In genomic region chr7:28277237-28277614, GRCm38 (mm10) we compare ENCODE assay signal across 12 mouse cellular contexts. TPM values are rescaled to one million over a fixed set of nuclear protein-coding genes. Genes with fewer than 3 reads are reported as not detected.
DNase-seq lines count a peak whose midpoint lies in the region; ATAC-seq lines count a peak whose summit lies in the region.
"Had no signal": no experiment of that assay in that cellular context is flagged by ENCODE, and none has a peak within 500 bp of the region (broad histone marks: within the 10 kb centered on the region; RNA-seq: fewer than 3 reads in every experiment).

No protein-coding gene starts in this region.

- H3K9me3 ChIP-seq in erythroblast, embryonic 14.5 days (ENCODE audit: control insufficient read depth, low read length), result no peaks in the 10 kb centered on the region
- H3K9me3 ChIP-seq in megakaryocyte, embryonic 14.5 days, result no peaks in the 10 kb centered on the region
- H3K9me3 ChIP-seq in intestine, embryonic 16.5 days (ENCODE audit: control insufficient read depth, low read length), result no peaks in the 10 kb centered on the region
- no peaks in the 10 kb centered on the region for H3K9me3 ChIP-seq in neural tube, embryonic 13.5 days

- H3K27ac ChIP-seq in intestine, embryonic 16.5 days (ENCODE audit: low read length), result no peak overlapping the region
- H3K27ac ChIP-seq in neural tube, embryonic 13.5 days (replicated peaks), result no peak overlapping the region

- H3K4me1 ChIP-seq in erythroblast, embryonic 14.5 days (ENCODE audit: control insufficient read depth), result peaks cover 13% of the 10 kb centered on the region
- H3K4me1 ChIP-seq in megakaryocyte, embryonic 14.5 days, result peaks cover 10% of the 10 kb centered on the region
- peaks cover 4% of the 10 kb centered on the region; the same call in 1 of the 2 replicates for H3K4me1 ChIP-seq in intestine, embryonic 16.5 days (ENCODE audit: control insufficient read depth, insufficient read depth, low read length)
- peaks cover 24% of the 10 kb centered on the region for H3K4me1 ChIP-seq in neural tube, embryonic 13.5 days (replicated peaks)

- H3K9ac ChIP-seq in intestine, embryonic 16.5 days (ENCODE audit: low read depth, low read length), result no peak overlapping the region
- H3K9ac ChIP-seq in neural tube, embryonic 13.5 days, result no peak overlapping the region

- peaks cover 2% of the 10 kb centered on the region; the same call in 1 of the 2 replicates for H3K27me3 ChIP-seq in erythroblast, embryonic 14.5 days (ENCODE audit: control insufficient read depth)
- H3K27me3 ChIP-seq in megakaryocyte, embryonic 14.5 days (replicated peaks), result peaks cover 7% of the 10 kb centered on the region
- no peaks in the 10 kb centered on the region for H3K27me3 ChIP-seq in intestine, embryonic 16.5 days (replicated peaks; ENCODE audit: control insufficient read depth, insufficient read depth, low read length)
- no peaks in the 10 kb centered on the region for H3K27me3 ChIP-seq in neural tube, embryonic 13.5 days

- no peak for ATAC-seq in erythroblast, adult 5-6 weeks (replicated peaks; ENCODE audit: low FRiP score, poor library complexity, severe bottlenecking)
- ATAC-seq in megakaryocyte, adult 5-6 weeks (ENCODE audit: poor library complexity, severe bottlenecking), result no peak
- peak; percentile 15; the same call in 1 of the 2 replicates for ATAC-seq in intestine, embryonic 16.5 days
- peak; percentile 24; the same call in 1 of the 2 replicates for ATAC-seq in neural tube, embryonic 13.5 days (ENCODE audit: low read depth)

- no peak overlapping the region for H3K4me2 ChIP-seq in intestine, embryonic 16.5 days (ENCODE audit: low read depth, low read length)
- no peak overlapping the region for H3K4me2 ChIP-seq in neural tube, embryonic 13.5 days

- no peak for DNase-seq in right cerebral cortex, postnatal 4 days
- no peak for DNase-seq in gastrocnemius, postnatal 10 days

- H3K4me3 ChIP-seq in erythroblast, embryonic 14.5 days (replicated peaks), result peak overlapping the region; percentile 90
- H3K4me3 ChIP-seq in megakaryocyte, embryonic 14.5 days (replicated peaks), result peak overlapping the region; percentile 96
- no peak overlapping the region; the same call in 1 of the 2 replicates for H3K4me3 ChIP-seq in intestine, embryonic 16.5 days (ENCODE audit: low read length)
- no peak overlapping the region for H3K4me3 ChIP-seq in neural tube, embryonic 13.5 days

- 57% methylated on average over 8 of the region's 8 CpGs for WGBS in intestine, embryonic 16.5 days
- 53% methylated on average over 8 of the region's 8 CpGs for WGBS in neural tube, embryonic 13.5 days

- no peaks in the 10 kb centered on the region for H3K36me3 ChIP-seq in erythroblast, embryonic 14.5 days (ENCODE audit: control insufficient read depth)
- H3K36me3 ChIP-seq in megakaryocyte, embryonic 14.5 days (replicated peaks; ENCODE audit: low read length), result no peaks in the 10 kb centered on the region
- no peaks in the 10 kb centered on the region for H3K36me3 ChIP-seq in intestine, embryonic 16.5 days (ENCODE audit: control insufficient read depth, insufficient read depth, low read length)
- peaks cover 16% of the 10 kb centered on the region for H3K36me3 ChIP-seq in neural tube, embryonic 13.5 days

RNA-seq across cellular contexts. Expression of gene Eid2b, which starts 0.3 kb away (rescaled TPM):
- 0.60 and 0.94 TPM in 2 replicates for polyA plus RNA-seq in erythroblast, embryonic 14.5 days (2012)
- 0.58 TPM in 1 of 2 replicates, not detected in the other for total RNA-seq in erythroblast, adult 5-6 weeks (2015; ENCODE audit: low replicate concordance)
- 1.7 and 3.0 TPM in 2 replicates for total RNA-seq in erythroblast, adult 5-6 weeks (2017; ENCODE audit: low replicate concordance)
- polyA plus RNA-seq in megakaryocyte, embryonic 14.5 days (2012; ENCODE audit: insufficient read depth, low replicate concordance), result 7.4 and 27.7 TPM in 2 replicates
- total RNA-seq in megakaryocyte, adult 5-6 weeks (2015), result 3.6 and 5.8 TPM in 2 replicates
- 2.9 and 3.0 TPM in 2 replicates for total RNA-seq in megakaryocyte, adult 5-6 weeks (2017)
- polyA plus RNA-seq in intestine, embryonic 16.5 days (2015; fragmentation: Nextera tagmentation; extraction: Ambion mirVana), result 5.7 and 6.2 TPM in 2 replicates
- polyA plus RNA-seq in neural tube, embryonic 13.5 days (2015; fragmentation: Nextera tagmentation; extraction: Ambion mirVana), result 37.2 and 38.2 TPM in 2 replicates
- total RNA-seq in gastrocnemius, postnatal 10 days (2021), result 1 to 10 TPM; 7.7 to 8.6 TPM

RNA-seq across cellular contexts. Expression of gene Eid2, which starts 9.5 kb away (rescaled TPM):
- 0.13 TPM in 1 of 2 replicates, not detected in the other for polyA plus RNA-seq in erythroblast, embryonic 14.5 days (2012)
- not detected in 2 replicates for total RNA-seq in erythroblast, adult 5-6 weeks (2015; ENCODE audit: low replicate concordance)
- 0.34 and 0.42 TPM in 2 replicates for total RNA-seq in erythroblast, adult 5-6 weeks (2017; ENCODE audit: low replicate concordance)
- polyA plus RNA-seq in megakaryocyte, embryonic 14.5 days (2012; ENCODE audit: insufficient read depth, low replicate concordance), result 8.1 and 12.2 TPM in 2 replicates
- total RNA-seq in megakaryocyte, adult 5-6 weeks (2015), result 0.68 and 1.1 TPM in 2 replicates
- total RNA-seq in megakaryocyte, adult 5-6 weeks (2017), result 0.40 and 0.57 TPM in 2 replicates
- polyA plus RNA-seq in intestine, embryonic 16.5 days (2015; fragmentation: Nextera tagmentation; extraction: Ambion mirVana), result 0.77 and 0.98 TPM in 2 replicates
- polyA plus RNA-seq in neural tube, embryonic 13.5 days (2015; fragmentation: Nextera tagmentation; extraction: Ambion mirVana), result 7.0 and 13.5 TPM in 2 replicates
- total RNA-seq in gastrocnemius, postnatal 10 days (2021), result 10 to 100 TPM; 14.2 to 15.6 TPM

RNA-seq across cellular contexts. Expression of gene Selenov, which starts 13.8 kb away (rescaled TPM):
- polyA plus RNA-seq in erythroblast, embryonic 14.5 days (2012), result not detected in 2 replicates
- total RNA-seq in erythroblast, adult 5-6 weeks (2015; ENCODE audit: low replicate concordance), result not detected in 2 replicates
- not detected in 2 replicates for total RNA-seq in erythroblast, adult 5-6 weeks (2017; ENCODE audit: low replicate concordance)
- polyA plus RNA-seq in megakaryocyte, embryonic 14.5 days (2012; ENCODE audit: insufficient read depth, low replicate concordance), result not detected in 2 replicates
- not detected in 2 replicates for total RNA-seq in megakaryocyte, adult 5-6 weeks (2015)
- not detected in 2 replicates for total RNA-seq in megakaryocyte, adult 5-6 weeks (2017)
- 0.21 TPM in 1 of 2 replicates, not detected in the other for polyA plus RNA-seq in intestine, embryonic 16.5 days (2015; fragmentation: Nextera tagmentation; extraction: Ambion mirVana)
- 0.50 and 0.69 TPM in 2 replicates for polyA plus RNA-seq in neural tube, embryonic 13.5 days (2015; fragmentation: Nextera tagmentation; extraction: Ambion mirVana)
- not detected for total RNA-seq in gastrocnemius, postnatal 10 days (2021)
- total RNA-seq: adrenal gland, postnatal 14 days; gastrocnemius, postnatal 4 days; liver, adult 2 months; monocyte, adult 5-6 weeks had no signal
- polyA plus RNA-seq: liver, adult 2 months had no signal

RNA-seq across cellular contexts. Expression of gene Dll3, which starts 24.8 kb away (rescaled TPM):
- polyA plus RNA-seq in erythroblast, embryonic 14.5 days (2012), result 0.01 TPM in 1 of 2 replicates, not detected in the other
- total RNA-seq in erythroblast, adult 5-6 weeks (2015; ENCODE audit: low replicate concordance), result not detected in 2 replicates
- not detected in 2 replicates for total RNA-seq in erythroblast, adult 5-6 weeks (2017; ENCODE audit: low replicate concordance)
- 0.22 TPM in 1 of 2 replicates, not detected in the other for polyA plus RNA-seq in megakaryocyte, embryonic 14.5 days (2012; ENCODE audit: insufficient read depth, low replicate concordance)
- not detected in 2 replicates for total RNA-seq in megakaryocyte, adult 5-6 weeks (2015)
- total RNA-seq in megakaryocyte, adult 5-6 weeks (2017), result not detected in 2 replicates
- 2.3 and 3.3 TPM in 2 replicates for polyA plus RNA-seq in intestine, embryonic 16.5 days (2015; fragmentation: Nextera tagmentation; extraction: Ambion mirVana)
- polyA plus RNA-seq in neural tube, embryonic 13.5 days (2015; fragmentation: Nextera tagmentation; extraction: Ambion mirVana), result 31.1 and 31.6 TPM in 2 replicates
- not detected for total RNA-seq in gastrocnemius, postnatal 10 days (2021)
- total RNA-seq: gastrocnemius, postnatal 4 days; liver, adult 2 months; monocyte, adult 5-6 weeks had no signal
- polyA plus RNA-seq: liver, adult 2 months had no signal

RNA-seq across cellular contexts. Expression of gene Timm50, which starts 34.6 kb away (rescaled TPM):
- polyA plus RNA-seq in erythroblast, embryonic 14.5 days (2012), result 15.5 and 15.7 TPM in 2 replicates
- 6.3 and 13.2 TPM in 2 replicates for total RNA-seq in erythroblast, adult 5-6 weeks (2015; ENCODE audit: low replicate concordance)
- 6.7 and 9.4 TPM in 2 replicates for total RNA-seq in erythroblast, adult 5-6 weeks (2017; ENCODE audit: low replicate concordance)
- polyA plus RNA-seq in megakaryocyte, embryonic 14.5 days (2012; ENCODE audit: insufficient read depth, low replicate concordance), result 153 and 165 TPM in 2 replicates
- 19.5 and 26.2 TPM in 2 replicates for total RNA-seq in megakaryocyte, adult 5-6 weeks (2015)
- 19.7 and 22.1 TPM in 2 replicates for total RNA-seq in megakaryocyte, adult 5-6 weeks (2017)
- polyA plus RNA-seq in intestine, embryonic 16.5 days (2015; fragmentation: Nextera tagmentation; extraction: Ambion mirVana), result 161 and 174 TPM in 2 replicates
- 125 and 131 TPM in 2 replicates for polyA plus RNA-seq in neural tube, embryonic 13.5 days (2015; fragmentation: Nextera tagmentation; extraction: Ambion mirVana)
- total RNA-seq in gastrocnemius, postnatal 10 days (2021), result 10 to 100 TPM; 40.1 to 43.8 TPM

Comparison
In these comparisons a context has a peak if more than half of its experiments do, and no peak if none do; other contexts are left out.
1. H3K4me3 ChIP-seq: peak in erythroblast, embryonic 14.5 days (single experiment) and megakaryocyte, embryonic 14.5 days (single experiment); none in intestine, embryonic 16.5 days (single experiment) and neural tube, embryonic 13.5 days (single experiment).
2. ATAC-seq: peak in intestine, embryonic 16.5 days (single experiment) and neural tube, embryonic 13.5 days (single experiment); none in erythroblast, adult 5-6 weeks (single experiment) and megakaryocyte, adult 5-6 weeks (single experiment).